Mouse (Mus musculus) cortical plate, adult 2 months (tissue): ENCODE results near the gene Aar2.
"Not testable (repeated sequence)": the region's sequence is repeated elsewhere in the genome, so short reads cannot be mapped to it uniquely, and the experiment has no call there.

Experiments used
- CTCF ChIP-seq: fragments of 200-500 bp; IDR thresholded peaks from 2 replicates; pipeline ENCODE4 v1.5.1; 2011; ENCODE audit warnings: mild to moderate bottlenecking, control low read depth, low read length; ENCODE audit not compliant: insufficient read depth; ENCODE audit errors: extremely low read depth
- POLR2A ChIP-seq: fragments of 200-500 bp; IDR thresholded peaks from 2 replicates; pipeline ENCODE4 v1.6.1; 2011; ENCODE audit warnings: mild to moderate bottlenecking, low read length, control low read depth; ENCODE audit not compliant: insufficient read depth; ENCODE audit errors: extremely low read depth

DNA sequence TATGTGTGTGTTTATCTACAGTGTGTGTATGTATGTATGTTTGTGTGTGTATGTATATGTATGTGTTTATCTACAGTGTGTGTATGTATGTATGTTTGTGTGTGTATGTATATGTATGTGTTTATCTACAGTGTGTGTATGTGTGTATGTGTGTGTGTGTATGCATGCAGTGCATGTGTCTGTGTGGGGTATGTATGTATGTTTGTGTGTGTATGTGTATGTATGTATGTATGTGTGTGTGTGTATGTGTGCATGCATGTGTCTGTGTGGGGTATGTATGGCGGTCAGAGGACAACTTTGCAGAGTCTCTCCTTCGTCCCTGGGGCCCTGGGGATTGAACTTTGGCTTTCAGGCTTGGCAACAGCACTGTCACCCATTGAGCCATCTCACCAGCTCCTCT lies 30.7 kb upstream of the Aar2 start:
- not testable (repeated sequence) for TF ChIP-seq POLR2A, CTCF
